Mouse (Mus musculus) liver, embryonic 14.5 days (tissue): ENCODE measurements around the gene Ddx31. TPM values are rescaled to one million over a fixed set of nuclear protein-coding genes. Genes with fewer than 3 reads are reported as not detected.

Experiments used
- ATAC-seq: fragments of 200-750 bp; cut with Nextera tagmentation; 2 replicates; pipeline ENCODE4 v1.8.0; 2017; ENCODE audit warnings: moderate number of reproducible peaks, mild to moderate bottlenecking, moderate library complexity; ENCODE audit not compliant: insufficient read depth
- DNase-seq, 3 experiments: peaks; one replicate each; pipeline ENCODE4 v3.0.0-alpha.2; 2012 to 2013; ENCODE audit warnings: low read depth in 3 of 3, low spot score in 3 of 3
- H3K27ac ChIP-seq: fragments of 300-500 bp; sonication (generic); 2 replicates; pipeline ENCODE4 v1.5.1; 2014; ENCODE audit warnings: moderate library complexity, mild to moderate bottlenecking, control low read depth, inconsistent platforms
- H3K27me3 ChIP-seq: fragments of 300-500 bp; sonication (generic); 2 replicates; pipeline ENCODE4 v1.6.1; 2014; ENCODE audit warnings: mild to moderate bottlenecking, low read length, moderate library complexity; ENCODE audit not compliant: control insufficient read depth, insufficient read depth
- H3K36me3 ChIP-seq: fragments of 300-500 bp; sonication (generic); replicated peaks from 2 replicates; pipeline ENCODE4 v1.6.1; 2014; ENCODE audit warnings: low read depth; ENCODE audit not compliant: control insufficient read depth, insufficient read depth
- H3K4me1 ChIP-seq, 2 experiments: fragments of 200-500 bp in 1 of 2; fragments of 300-500 bp in 1 of 2; sonication (generic) in 1 of 2; replicated peaks; 2 replicates each; pipeline ENCODE4 v1.6.1; 2012 to 2014; ENCODE audit warnings: antibody characterized with exemption in 1 of 2, inconsistent platforms in 1 of 2, low read length in 1 of 2; ENCODE audit not compliant: control insufficient read depth in 2 of 2, insufficient read depth in 2 of 2
- H3K4me2 ChIP-seq: fragments of 300-500 bp; sonication (generic); 2 replicates; pipeline ENCODE4 v1.6.1; 2014; ENCODE audit warnings: low read depth, mild to moderate bottlenecking, control low read depth, moderate library complexity
- H3K4me3 ChIP-seq, 2 experiments: fragments of 200-500 bp in 1 of 2; fragments of 300-500 bp in 1 of 2; sonication (generic) in 1 of 2; 2 replicates each; pipeline ENCODE4 v1.5.1; 2012 to 2014; ENCODE audit warnings: low read depth in 2 of 2, low read length in 2 of 2, mild to moderate bottlenecking in 2 of 2, control low read depth in 1 of 2, inconsistent platforms in 1 of 2, moderate library complexity in 1 of 2; ENCODE audit not compliant: insufficient read depth in 1 of 2
- H3K9ac ChIP-seq: fragments of 300-500 bp; sonication (generic); replicated peaks from 2 replicates; pipeline ENCODE4 v1.6.1; 2014; ENCODE audit warnings: mild to moderate bottlenecking, control low read depth, moderate library complexity
- H3K9me3 ChIP-seq: fragments of 300-500 bp; sonication (generic); 2 replicates; pipeline ENCODE4 v1.6.1; 2016; ENCODE audit warnings: low read length, mixed read lengths; ENCODE audit not compliant: control insufficient read depth
- CTCF ChIP-seq: IDR thresholded peaks from 2 replicates; pipeline ENCODE4 v1.5.1; 2016; ENCODE audit warnings: antibody characterized with exemption, low read depth, control low read depth
- EP300 ChIP-seq: IDR thresholded peaks from 2 replicates; pipeline ENCODE4 v1.6.1; 2016; ENCODE audit warnings: antibody characterized with exemption, low read depth
- WGBS: fragments of 180-500 bp; shearing (Covaris S2); extraction: QIAGEN DNeasy Blood & Tissue Kit; methylation state at CpG from one replicate; pipeline ENCODE4 v1.1.7; 2014; ENCODE audit not compliant: insufficient replicate concordance; 5-methylcytosine and 5-hydroxymethylcytosine counted together
- polyA plus RNA-seq, 2 experiments: library from polyadenylated mRNA; depleted of rRNA in 1 of 2; stranded (reverse) in 1 of 2; unstranded in 1 of 2; fragments of >200 nt; fragmentation: Nextera tagmentation in 1 of 2; extraction: Ambion mirVana in 1 of 2; gene quantifications; 2 replicates each; pipeline versions ENCODE4 v1.2.1 to v1.2.3; 2012 to 2014

Ddx31 gene
- polyA plus RNA-seq, 2 experiments: 3.5 to 5.0 TPM

DNA sequence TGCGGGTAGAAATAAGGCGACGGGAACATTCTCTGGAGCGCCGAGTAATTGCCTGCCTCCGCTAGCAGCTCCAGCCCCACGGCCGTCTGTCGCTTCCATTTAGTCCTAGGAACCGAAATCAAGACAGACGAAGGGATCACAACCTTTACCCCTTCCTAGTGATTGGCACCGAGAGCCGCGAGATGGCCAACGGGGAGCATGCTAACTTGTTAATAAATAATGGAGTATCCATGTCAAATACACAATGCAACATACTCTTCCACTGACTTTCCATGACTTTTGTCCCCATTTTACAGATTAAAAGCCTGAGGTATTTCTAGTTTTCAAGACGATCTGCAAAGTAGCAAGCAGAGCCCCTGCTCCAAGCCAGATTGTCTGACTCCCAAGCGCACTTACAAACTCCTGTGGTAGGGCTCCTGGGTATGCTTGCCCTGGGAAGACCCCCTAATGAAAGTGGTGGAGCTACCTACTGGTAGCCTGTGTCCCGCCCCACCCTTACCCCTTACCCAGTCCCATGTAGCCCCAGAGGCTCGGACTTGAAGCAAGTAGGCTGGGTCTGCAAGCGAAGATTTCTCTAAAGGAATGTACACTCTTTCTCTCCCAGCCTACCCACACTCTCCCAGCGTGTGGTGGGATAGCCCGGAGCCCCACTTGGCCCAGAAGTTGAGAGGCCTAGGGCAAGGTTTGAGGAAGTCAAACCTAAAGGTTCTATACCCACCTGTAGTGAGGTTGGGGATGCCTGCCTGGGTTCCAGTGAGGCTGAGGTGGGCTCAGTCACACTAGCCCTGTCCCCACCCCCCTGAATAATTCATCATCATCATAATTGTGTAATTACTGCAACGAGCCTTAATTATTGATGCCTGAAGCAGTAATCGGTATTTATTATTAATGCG is 69.9 kb downstream of the Ddx31 start:
- no peaks in the 10 kb centered on the region for H3K36me3 ChIP-seq
- H3K4me2 ChIP-seq: no peak overlapping the region
- no peak overlapping the region for H3K4me3 ChIP-seq
- DNase-seq (no peak), ATAC-seq (no peak)
- TF ChIP-seq CTCF: no peak
- no peak for TF ChIP-seq EP300
- peaks cover 83% of the 10 kb centered on the region for H3K27me3 ChIP-seq
- no peak overlapping the region for H3K9ac ChIP-seq
- H3K27ac ChIP-seq: no peak overlapping the region
- H3K4me1 ChIP-seq: no peaks in the 10 kb centered on the region
- no peaks in the 10 kb centered on the region for H3K9me3 ChIP-seq
- WGBS: 10% methylated on average over 25 of the region's 25 CpGs

DNA sequence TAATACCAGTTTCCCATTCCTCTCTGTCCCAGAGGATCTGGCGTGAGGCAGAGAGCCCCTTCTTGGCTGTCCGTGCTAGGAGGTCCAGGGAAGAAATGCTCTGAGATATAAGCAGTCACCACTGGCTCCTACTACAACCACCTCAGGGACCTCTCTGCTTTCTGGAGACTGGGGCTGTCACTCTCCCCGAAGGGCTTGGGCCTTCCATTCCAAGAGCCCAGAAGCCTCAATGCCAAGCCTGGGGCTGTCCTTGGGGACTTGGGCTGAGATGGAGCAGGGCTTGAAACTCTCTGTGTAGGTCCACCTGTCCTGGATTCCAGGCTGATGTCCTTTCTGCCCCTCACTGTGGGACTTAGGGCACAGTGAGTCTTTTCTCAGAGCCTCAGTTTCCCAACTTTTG is 70.7 kb downstream of the Ddx31 start:
- H3K9ac ChIP-seq: no peak overlapping the region
- H3K4me1 ChIP-seq: no peaks in the 10 kb centered on the region
- 10% methylated on average over 3 of the region's 3 CpGs for WGBS
- H3K36me3 ChIP-seq: no peaks in the 10 kb centered on the region
- TF ChIP-seq EP300: no peak
- H3K4me3 ChIP-seq: no peak overlapping the region
- H3K4me2 ChIP-seq: no peak overlapping the region
- peaks cover 91% of the 10 kb centered on the region for H3K27me3 ChIP-seq
- DNase-seq (no peak), ATAC-seq (no peak)
- H3K9me3 ChIP-seq: no peaks in the 10 kb centered on the region
- H3K27ac ChIP-seq: no peak overlapping the region

DNA sequence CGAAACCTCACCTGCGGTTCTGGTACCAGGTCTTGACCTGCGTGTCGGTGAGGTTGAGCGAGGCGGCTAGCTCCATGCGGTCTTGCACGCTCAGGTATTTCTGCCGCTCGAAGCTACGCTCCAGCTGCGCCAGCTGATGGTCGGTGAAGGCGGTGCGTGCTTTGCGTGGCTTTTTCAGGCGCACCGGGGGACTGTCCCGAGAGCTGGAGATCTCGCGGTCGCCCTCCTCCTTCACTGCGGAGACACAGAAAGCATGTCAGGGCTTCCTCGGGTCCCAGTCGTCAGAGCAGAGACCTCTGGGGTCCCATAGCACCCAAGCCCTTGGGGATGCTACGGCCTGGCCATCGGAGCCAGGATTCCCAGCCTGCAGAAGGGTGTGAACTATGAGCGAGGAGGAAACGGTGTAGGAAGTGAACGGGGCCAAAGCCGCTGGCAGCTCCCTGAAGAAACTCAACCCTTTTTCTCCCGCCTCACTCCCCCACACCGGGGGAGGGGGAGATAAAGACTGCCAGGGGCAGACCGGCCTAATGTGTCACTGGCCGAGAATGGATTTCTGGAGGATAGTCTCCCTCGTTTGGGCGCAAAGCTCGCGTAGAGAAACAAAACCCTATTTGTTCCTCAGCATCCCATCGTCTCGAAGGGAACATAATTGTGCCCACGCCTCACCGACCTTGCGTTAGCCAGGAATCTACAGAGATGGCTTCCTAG is 71.3 kb downstream of the Ddx31 start:
- Histone ChIP-seq H3K36me3 (no peaks in the 10 kb centered on the region), H3K9me3 (no peaks in the 10 kb centered on the region), H3K4me3 (no peak overlapping the region), H3K4me2 (no peak overlapping the region), H3K4me1 (no peaks in the 10 kb centered on the region), H3K9ac (no peak overlapping the region), H3K27me3 (peaks cover 97% of the 10 kb centered on the region), H3K27ac (no peak overlapping the region)
- TF ChIP-seq EP300: no peak
- TF ChIP-seq CTCF: no peak
- no peak for ATAC-seq
- 2% methylated on average over 44 of the region's 44 CpGs for WGBS
- DNase-seq: no peak

DNA sequence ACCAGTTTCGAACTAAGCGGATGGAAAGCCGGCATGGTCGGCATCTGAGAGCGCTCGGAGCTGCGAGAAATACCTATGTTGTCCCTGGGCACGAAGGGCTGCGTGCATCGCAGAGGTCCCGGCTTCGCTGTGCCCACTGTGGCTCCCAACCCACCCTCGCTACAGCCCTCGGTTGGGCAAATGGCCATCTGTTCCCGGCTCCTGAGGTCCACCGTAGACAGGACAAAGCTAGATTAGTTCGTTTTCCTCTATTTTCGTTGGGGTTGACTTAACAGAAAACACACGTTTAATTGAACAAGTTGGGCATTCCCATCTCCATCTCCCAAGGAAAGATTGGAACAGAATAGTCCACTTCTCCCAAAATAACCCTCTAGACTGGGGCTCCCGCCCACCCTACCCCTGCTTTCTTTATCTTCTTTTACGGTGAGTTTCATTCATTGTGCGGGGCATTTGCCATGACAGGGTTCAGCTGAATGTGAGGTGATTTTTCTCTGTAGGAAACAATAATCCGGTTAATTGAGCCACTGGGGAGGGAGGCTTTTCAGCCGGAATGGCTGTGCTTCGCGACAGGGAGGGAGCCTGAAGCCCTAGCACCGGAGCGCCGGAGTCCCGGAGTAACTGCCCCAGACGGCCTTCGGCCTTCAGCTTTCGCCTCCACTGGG is 72.0 kb downstream of the Ddx31 start:
- H3K9me3 ChIP-seq: no peaks in the 10 kb centered on the region
- no peak overlapping the region for H3K9ac ChIP-seq
- H3K36me3 ChIP-seq: no peaks in the 10 kb centered on the region
- H3K4me1 ChIP-seq: no peaks in the 10 kb centered on the region
- peaks cover 99% of the 10 kb centered on the region for H3K27me3 ChIP-seq
- TF ChIP-seq EP300: no peak
- no peak for TF ChIP-seq CTCF
- H3K27ac ChIP-seq: no peak overlapping the region
- no peak overlapping the region for H3K4me3 ChIP-seq
- DNase-seq (no peak), ATAC-seq (no peak)
- H3K4me2 ChIP-seq: no peak overlapping the region
- WGBS: 4% methylated on average over 33 of the region's 33 CpGs

DNA sequence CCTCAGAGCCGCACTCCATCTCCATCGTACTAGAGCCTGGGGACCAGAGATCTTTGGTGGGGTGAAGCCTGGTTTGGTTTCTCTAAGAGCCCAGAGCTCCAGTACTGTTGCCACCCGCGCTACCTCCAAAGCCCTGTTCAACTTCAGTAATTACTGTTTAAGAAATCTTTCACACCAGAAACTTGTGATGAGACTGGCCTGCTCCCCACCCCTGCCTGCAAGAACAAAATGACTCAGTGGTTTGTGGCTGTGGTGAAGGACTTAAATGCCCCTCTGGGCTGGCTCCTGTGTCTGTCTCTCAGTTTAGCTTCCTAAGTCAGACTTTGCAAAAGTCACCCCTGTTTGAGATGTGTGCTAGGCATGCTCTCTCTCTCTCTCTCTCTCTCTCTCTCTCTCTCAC is 72.8 kb downstream of the Ddx31 start:
- WGBS: 5% methylated on average over 4 of the region's 4 CpGs
- ATAC-seq (no peak), DNase-seq (no peak)

More for the DNA sequence above, 72.8 kb downstream of the Ddx31 start:
- no peak overlapping the region for H3K4me2 ChIP-seq
- TF ChIP-seq CTCF (no peak), EP300 (no peak)
- peaks cover 100% of the 10 kb centered on the region for H3K27me3 ChIP-seq
- no peak overlapping the region for H3K4me3 ChIP-seq
- H3K36me3 ChIP-seq: no peaks in the 10 kb centered on the region
- H3K9ac ChIP-seq: no peak overlapping the region
- H3K27ac ChIP-seq: no peak overlapping the region
- H3K9me3 ChIP-seq: no peaks in the 10 kb centered on the region
- no peaks in the 10 kb centered on the region for H3K4me1 ChIP-seq
